Mouse (Mus musculus) heart, postnatal 25 days (tissue): ENCODE results near the gene Opcml. TPM values are rescaled to one million over a fixed set of nuclear protein-coding genes. Genes with fewer than 3 reads are reported as not detected.

Experiments
- DNase-seq: peaks from one replicate; pipeline ENCODE4 v3.0.0; 2022; ENCODE audit warnings: low spot score
- intact Hi-C: fragments of 180-260 bp; cut with DNase I; formaldehyde crosslinking; loops from one replicate; pipeline ENCODE4 v1.15.1; 2025
- total RNA-seq, 2 experiments: library from RNA; stranded (reverse); gene quantifications; 2 replicates each; pipeline ENCODE4 v1.2.3; 2021

The Opcml gene
- total RNA-seq, 2 experiments from 2014 or later, result 0.89 to 0.96 TPM

- intact Hi-C loops, result no loop called here
Measured at GRCm38 (mm10) chr9:28662882-28663281, 872.3 kb downstream of the Opcml start.

GRCm38 (mm10) chr9:28680309-28680708, 889.7 kb downstream of the Opcml start:
- DNase-seq, result no peak
- intact Hi-C loops, result no loop called here

More at GRCm38 (mm10) chr9:28662882-28663281, 872.3 kb downstream of the Opcml start:
- no peak for DNase-seq

GRCm38 (mm10) chr9:28681252-28682037, 890.9 kb downstream of the Opcml start:
- intact Hi-C loops, result no loop called here
- no peak for DNase-seq

- intact Hi-C loops, result no loop called here
- DNase-seq, result no peak
Measured at GRCm38 (mm10) chr9:28683951-28684470, 893.4 kb downstream of the Opcml start.

GRCm38 (mm10) chr9:28686942-28687611, 896.5 kb downstream of the Opcml start:
- DNase-seq, result no peak
- intact Hi-C loops, result no loop called here

DNA sequence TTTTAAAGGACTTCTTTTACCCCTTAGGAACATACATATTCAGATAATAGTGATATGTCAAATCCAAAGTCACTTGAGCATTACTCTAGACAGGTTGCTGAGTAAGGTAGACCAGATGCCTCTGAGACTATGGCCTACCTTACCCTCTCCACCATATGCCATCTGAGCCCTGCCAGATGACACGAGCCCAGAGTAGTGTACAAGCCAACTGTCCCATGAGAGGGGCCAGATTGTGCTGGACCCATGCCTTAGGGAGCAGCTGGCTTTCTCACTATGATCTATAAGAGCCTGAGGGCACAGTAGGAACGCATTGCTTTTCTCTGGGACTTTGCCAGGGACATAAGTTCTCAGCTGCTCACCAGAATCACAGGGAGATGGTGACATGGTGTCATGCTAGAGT, 899.6 kb downstream of the Opcml start:
- intact Hi-C loops, result no loop called here

DNA sequence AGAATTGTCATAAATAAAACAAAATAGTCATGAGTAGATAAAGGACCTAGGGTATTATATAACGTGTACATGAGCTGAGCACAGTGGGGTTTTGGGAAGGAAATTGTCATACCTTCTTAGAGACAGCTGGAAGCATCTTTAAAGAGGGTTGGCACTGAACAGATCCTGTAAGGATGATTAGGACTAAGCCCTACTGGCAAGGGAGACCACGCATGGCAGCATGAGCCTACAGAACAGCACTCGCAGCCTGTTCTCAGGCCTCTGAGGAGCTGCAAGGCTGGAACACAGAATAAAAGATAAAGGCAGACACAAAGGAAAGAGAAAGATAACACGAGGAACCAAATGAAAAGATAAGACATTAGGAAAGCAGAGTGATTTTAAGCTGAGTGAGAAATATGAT, 915.2 kb downstream of the Opcml start:
- no peak for DNase-seq
- intact Hi-C loops, result no loop called here

More for the DNA sequence above, 899.6 kb downstream of the Opcml start:
- DNase-seq, result no peak

DNA sequence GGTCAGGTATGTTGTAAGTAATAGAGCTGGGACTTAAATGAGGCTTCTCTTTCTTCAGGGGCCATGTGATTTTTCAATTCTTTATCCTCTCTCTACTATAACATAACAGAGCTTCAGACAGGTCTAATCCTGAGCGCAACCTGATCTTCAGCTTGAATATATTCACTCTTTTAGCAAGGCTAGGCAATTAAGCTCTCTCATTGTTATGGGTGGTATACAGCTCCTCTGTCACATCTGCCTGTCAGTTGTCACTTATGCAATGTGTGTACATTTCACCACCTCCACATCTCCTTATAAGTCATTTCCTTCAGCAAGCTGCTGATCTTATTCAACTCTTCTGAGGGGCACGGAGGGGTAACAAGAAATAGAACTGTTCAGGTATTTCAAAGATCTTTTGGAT, 924.0 kb downstream of the Opcml start:
- no peak for DNase-seq
- intact Hi-C loops, result no loop called here

GRCm38 (mm10) chr9:28720186-28720585, 929.6 kb downstream of the Opcml start:
- intact Hi-C loops, result no loop called here
- DNase-seq, result no peak

DNA sequence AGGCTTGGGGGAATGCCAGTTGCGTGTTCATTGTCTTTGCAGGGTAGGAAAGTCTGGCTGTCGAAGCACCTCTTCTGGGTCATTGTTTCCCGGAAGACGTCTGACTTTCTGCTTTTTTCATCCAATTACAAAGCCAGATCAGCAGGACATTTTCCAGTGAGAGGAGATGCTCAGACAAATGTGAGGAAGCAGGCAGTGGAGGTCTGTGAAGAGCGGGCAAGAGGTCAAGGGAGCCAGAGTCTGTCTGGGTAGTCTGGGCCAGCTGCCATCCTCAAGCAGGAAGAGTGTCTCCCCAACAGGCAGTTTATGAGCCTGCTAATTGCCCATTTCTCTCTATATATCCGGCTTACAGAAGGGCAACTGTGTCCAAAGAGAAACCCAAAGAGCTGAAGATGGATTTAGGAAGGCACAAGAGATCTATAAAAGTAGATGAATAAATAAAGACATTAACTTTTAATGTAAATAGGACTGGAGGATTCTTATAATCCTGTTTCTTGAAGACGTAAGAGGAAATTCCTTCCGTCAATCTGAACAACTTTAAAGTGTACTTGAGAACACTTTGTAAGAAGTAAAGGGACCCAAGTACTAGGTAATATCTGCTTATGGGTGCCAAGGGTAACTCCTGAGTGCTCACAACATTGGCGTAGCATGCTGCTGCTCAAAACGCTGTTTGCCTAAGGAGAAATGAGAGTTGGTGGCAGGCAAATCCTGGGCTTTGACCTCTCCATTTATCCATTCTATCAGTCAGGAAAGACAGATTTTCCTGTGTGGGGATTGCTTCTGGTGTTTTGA, 941.4 kb downstream of the Opcml start:
- intact Hi-C loops, result no loop called here
- DNase-seq, result no peak

- intact Hi-C loops, result no loop called here
- DNase-seq, result no peak
Measured at GRCm38 (mm10) chr9:28737955-28738354, 947.4 kb downstream of the Opcml start.

DNA sequence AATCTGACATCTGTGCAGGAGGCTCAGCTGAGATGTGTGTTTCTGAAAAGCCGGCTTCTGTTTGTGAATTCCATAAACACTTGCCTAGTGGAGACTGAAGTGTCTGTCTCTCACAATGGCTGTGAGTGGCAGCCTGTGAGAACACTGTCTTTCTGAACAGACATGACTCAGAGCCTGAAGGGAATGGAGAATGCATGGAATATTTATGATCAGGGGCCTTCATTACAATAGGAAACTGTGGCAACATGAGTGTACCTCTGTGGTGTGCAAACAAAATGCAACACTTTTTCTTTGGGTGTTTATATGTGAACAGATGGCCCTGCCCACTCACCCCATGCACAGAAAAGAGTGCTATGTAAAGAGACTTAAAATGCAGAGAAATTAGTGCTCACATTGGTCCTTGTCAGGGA, 947.9 kb downstream of the Opcml start:
- intact Hi-C loops, result no loop called here

GRCm38 (mm10) chr9:28744771-28745170, 954.2 kb downstream of the Opcml start:
- intact Hi-C loops, result no loop called here
- DNase-seq, result no peak

More for the DNA sequence above, 947.9 kb downstream of the Opcml start:
- DNase-seq, result no peak

GRCm38 (mm10) chr9:28748902-28749301, 958.3 kb downstream of the Opcml start:
- intact Hi-C loops, result no loop called here
- no peak for DNase-seq

- DNase-seq, result no peak
- intact Hi-C loops, result no loop called here
Measured at GRCm38 (mm10) chr9:28752908-28753307, 962.3 kb downstream of the Opcml start.

- no peak for DNase-seq
- intact Hi-C loops, result no loop called here
Measured at GRCm38 (mm10) chr9:28756841-28757451, 966.4 kb downstream of the Opcml start.

- intact Hi-C loops, result no loop called here
- no peak for DNase-seq
Measured at GRCm38 (mm10) chr9:28761460-28761859, 970.9 kb downstream of the Opcml start.

- intact Hi-C loops, result no loop called here
- DNase-seq, result no peak
Measured at GRCm38 (mm10) chr9:28764149-28764548, 973.6 kb downstream of the Opcml start.

GRCm38 (mm10) chr9:28776517-28777503, 986.2 kb downstream of the Opcml start:
- intact Hi-C loops, result no loop called here

More at GRCm38 (mm10) chr9:28776517-28777503, 986.2 kb downstream of the Opcml start:
- no peak for DNase-seq
